Mouse (Mus musculus): ENCODE data around the gene Marc2.

Marc2 gene

DNA sequence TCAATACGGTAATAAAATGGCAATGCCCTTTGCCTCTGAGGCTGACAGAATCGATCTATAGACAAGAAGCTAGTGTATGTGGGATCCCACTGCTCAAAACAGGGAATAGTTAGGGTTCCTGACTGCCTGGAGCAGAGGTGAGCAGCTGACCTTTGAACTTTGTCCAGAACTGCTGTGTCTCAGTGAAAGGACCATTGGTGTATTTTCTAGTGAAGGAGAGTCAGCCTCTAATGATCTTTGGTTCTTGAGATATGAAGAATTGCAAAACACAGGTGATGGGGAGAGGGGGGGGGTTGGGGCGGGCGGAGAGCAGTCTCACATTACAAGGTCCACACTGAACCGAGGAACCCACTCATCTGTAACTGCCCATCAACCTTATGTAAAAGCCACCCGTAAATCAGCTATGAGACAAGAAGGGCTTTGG, 36.7 kb downstream of the Marc2 start:
- Histone ChIP-seq H3K27me3 (ENCODE audit: insufficient read depth, low read length) (peaks cover 58% of the 10 kb centered on the region), H3K4me3 (replicated peaks; ENCODE audit: low read length) (no peak overlapping the region)
- TF ChIP-seq CTCF (conservative IDR thresholded peaks at IDR 0.05; ENCODE audit: low read length) (no peak), POU5F1 (IDR thresholded peaks at IDR 0.05; ENCODE audit: borderline replicate concordance, low read length) (no peak), NANOG (IDR thresholded peaks at IDR 0.05; ENCODE audit: borderline replicate concordance, low read length) (no peak)

GRCm38 (mm10) chr1:184808418-184809012, 37.7 kb downstream of the Marc2 start:
- no peaks in the 10 kb centered on the region for H3K36me3 ChIP-seq (ENCODE audit: insufficient read depth, low read length)
- no peaks in the 10 kb centered on the region for H3K9me3 ChIP-seq (ENCODE audit: low read length)
- peaks cover 27% of the 10 kb centered on the region for H3K4me1 ChIP-seq (replicated peaks; ENCODE audit: low read depth, low read length)
- H3K27me3 ChIP-seq (ENCODE audit: insufficient read depth, low read length), result peaks cover 68% of the 10 kb centered on the region
- H3K4me3 ChIP-seq (replicated peaks; ENCODE audit: low read length), result no peak overlapping the region
- TF ChIP-seq NANOG (IDR thresholded peaks at IDR 0.05; ENCODE audit: borderline replicate concordance, low read length) (no peak), POU5F1 (IDR thresholded peaks at IDR 0.05; ENCODE audit: borderline replicate concordance, low read length) (no peak), CTCF (conservative IDR thresholded peaks at IDR 0.05; ENCODE audit: low read length) (no peak)

More for the DNA sequence above, 36.7 kb downstream of the Marc2 start:
- Histone ChIP-seq H3K9me3 (ENCODE audit: low read length) (no peaks in the 10 kb centered on the region), H3K4me1 (replicated peaks; ENCODE audit: low read depth, low read length) (peaks cover 24% of the 10 kb centered on the region), H3K36me3 (ENCODE audit: insufficient read depth, low read length) (no peaks in the 10 kb centered on the region)

GRCm38 (mm10) chr1:184807627-184808417, 38.4 kb downstream of the Marc2 start:
- TF ChIP-seq POU5F1 (IDR thresholded peaks at IDR 0.05; ENCODE audit: borderline replicate concordance, low read length) (no peak), CTCF (conservative IDR thresholded peaks at IDR 0.05; ENCODE audit: low read length) (no peak), NANOG (IDR thresholded peaks at IDR 0.05; ENCODE audit: borderline replicate concordance, low read length) (no peak)
- H3K4me3 ChIP-seq (replicated peaks; ENCODE audit: low read length), result no peak overlapping the region
- no peaks in the 10 kb centered on the region for H3K36me3 ChIP-seq (ENCODE audit: insufficient read depth, low read length)
- H3K4me1 ChIP-seq (replicated peaks; ENCODE audit: low read depth, low read length), result peaks cover 27% of the 10 kb centered on the region
- H3K27me3 ChIP-seq (ENCODE audit: insufficient read depth, low read length), result peaks cover 70% of the 10 kb centered on the region
- H3K9me3 ChIP-seq (ENCODE audit: low read length), result no peaks in the 10 kb centered on the region

- Histone ChIP-seq H3K4me3 (replicated peaks; ENCODE audit: low read length) (no peak overlapping the region), H3K36me3 (ENCODE audit: insufficient read depth, low read length) (no peaks in the 10 kb centered on the region), H3K4me1 (replicated peaks; ENCODE audit: low read depth, low read length) (peaks cover 27% of the 10 kb centered on the region), H3K27me3 (ENCODE audit: insufficient read depth, low read length) (peaks cover 63% of the 10 kb centered on the region), H3K9me3 (ENCODE audit: low read length) (no peaks in the 10 kb centered on the region)
- TF ChIP-seq POU5F1 (IDR thresholded peaks at IDR 0.05; ENCODE audit: borderline replicate concordance, low read length) (no peak), CTCF (conservative IDR thresholded peaks at IDR 0.05; ENCODE audit: low read length) (no peak), NANOG (IDR thresholded peaks at IDR 0.05; ENCODE audit: borderline replicate concordance, low read length) (no peak)
These were observed 39.1 kb downstream of the Marc2 start for GRCm38 (mm10) chr1:184807123-184807522.

- no peak for TF ChIP-seq CTCF (conservative IDR thresholded peaks at IDR 0.05; ENCODE audit: low read length)
- no peak for TF ChIP-seq POU5F1 (IDR thresholded peaks at IDR 0.05; ENCODE audit: borderline replicate concordance, low read length)
- no peak for TF ChIP-seq NANOG (IDR thresholded peaks at IDR 0.05; ENCODE audit: borderline replicate concordance, low read length)
- Histone ChIP-seq H3K4me3 (replicated peaks; ENCODE audit: low read length) (no peak overlapping the region), H3K36me3 (ENCODE audit: insufficient read depth, low read length) (no peaks in the 10 kb centered on the region), H3K27me3 (ENCODE audit: insufficient read depth, low read length) (peaks cover 53% of the 10 kb centered on the region), H3K9me3 (ENCODE audit: low read length) (no peaks in the 10 kb centered on the region), H3K4me1 (replicated peaks; ENCODE audit: low read depth, low read length) (peaks cover 27% of the 10 kb centered on the region)
These were observed 40.5 kb downstream of the Marc2 start for GRCm38 (mm10) chr1:184805749-184806148.

DNA sequence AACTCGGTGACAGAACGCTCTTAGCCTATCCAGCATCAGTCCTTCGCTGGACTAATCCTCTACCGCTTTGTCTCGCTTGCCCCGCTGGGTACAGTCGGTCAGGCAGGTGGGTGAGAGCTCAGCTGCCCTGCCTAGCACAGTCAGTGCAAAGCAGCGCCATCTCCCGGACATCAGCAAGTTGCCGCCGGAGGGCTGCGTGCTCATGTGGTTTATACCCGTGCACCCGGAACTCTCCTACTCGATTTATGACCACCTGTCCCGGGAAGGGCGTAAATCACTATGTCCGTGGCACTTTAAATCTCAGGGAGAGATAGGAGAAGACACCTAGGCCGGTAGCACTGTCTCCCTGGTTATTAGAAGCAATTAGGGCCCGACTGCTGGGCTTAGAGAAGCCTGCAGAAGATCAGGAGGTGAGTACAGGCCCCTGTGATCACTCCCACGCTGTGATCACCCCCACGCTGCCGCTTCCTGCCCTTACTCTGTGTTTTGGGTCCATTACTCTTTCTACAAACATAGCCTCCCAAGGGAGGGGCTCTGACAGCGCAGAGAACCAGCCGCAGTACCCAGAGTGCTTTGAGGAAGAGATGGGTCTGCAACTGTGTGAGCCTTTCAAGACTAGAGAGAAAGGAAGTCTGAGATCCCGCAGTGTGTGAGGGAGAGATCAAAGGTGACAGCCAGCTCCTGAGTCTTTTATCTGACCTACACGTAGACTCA, 52.9 kb downstream of the Marc2 start:
- Histone ChIP-seq H3K4me3 (replicated peaks; ENCODE audit: low read length) (0 out of 2 replicates have a peak overlapping the region, but pooled peaks have one; percentile 33), H3K9me3 (ENCODE audit: low read length) (peaks cover 5% of the 10 kb centered on the region; the same call in 1 of the 2 replicates), H3K4me1 (replicated peaks; ENCODE audit: low read depth, low read length) (peaks cover 14% of the 10 kb centered on the region), H3K27me3 (ENCODE audit: insufficient read depth, low read length) (peaks cover 21% of the 10 kb centered on the region), H3K36me3 (ENCODE audit: insufficient read depth, low read length) (no peaks in the 10 kb centered on the region)
- peak; percentile 56 for TF ChIP-seq CTCF (conservative IDR thresholded peaks at IDR 0.05; ENCODE audit: low read length)
- TF ChIP-seq NANOG (IDR thresholded peaks at IDR 0.05; ENCODE audit: borderline replicate concordance, low read length), result no peak

DNA sequence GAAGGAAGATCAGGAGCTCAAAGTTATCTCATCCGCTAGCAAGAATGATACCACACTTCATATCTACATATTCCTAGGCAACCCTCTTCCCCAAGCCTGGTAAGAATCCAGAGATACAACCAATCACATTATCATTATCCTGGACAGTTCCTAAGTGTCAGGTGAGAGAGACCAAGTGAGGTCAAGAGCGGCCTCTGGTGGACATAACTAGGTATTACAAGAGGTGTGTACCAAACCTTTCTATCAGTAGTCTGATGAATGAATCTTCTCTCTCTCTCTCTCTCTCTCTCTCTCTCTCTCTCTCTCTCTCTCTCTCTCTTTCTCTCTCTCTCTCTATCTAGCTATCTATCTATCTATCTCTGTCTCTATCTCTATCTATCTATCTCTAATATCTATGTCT, 55.1 kb downstream of the Marc2 start:
- H3K9me3 ChIP-seq (ENCODE audit: low read length), result no peaks in the 10 kb centered on the region
- TF ChIP-seq NANOG (IDR thresholded peaks at IDR 0.05; ENCODE audit: borderline replicate concordance, low read length) (no peak), POU5F1 (IDR thresholded peaks at IDR 0.05; ENCODE audit: borderline replicate concordance, low read length) (no peak), CTCF (conservative IDR thresholded peaks at IDR 0.05; ENCODE audit: low read length) (no peak)

More for the DNA sequence above, 55.1 kb downstream of the Marc2 start:
- Histone ChIP-seq H3K27me3 (ENCODE audit: insufficient read depth, low read length) (peaks cover 21% of the 10 kb centered on the region), H3K36me3 (ENCODE audit: insufficient read depth, low read length) (no peaks in the 10 kb centered on the region), H3K4me3 (replicated peaks; ENCODE audit: low read length) (no peak overlapping the region), H3K4me1 (replicated peaks; ENCODE audit: low read depth, low read length) (peaks cover 30% of the 10 kb centered on the region)
